ENCODE assay signal across 13 mouse cellular contexts in the genomic region with DNA sequence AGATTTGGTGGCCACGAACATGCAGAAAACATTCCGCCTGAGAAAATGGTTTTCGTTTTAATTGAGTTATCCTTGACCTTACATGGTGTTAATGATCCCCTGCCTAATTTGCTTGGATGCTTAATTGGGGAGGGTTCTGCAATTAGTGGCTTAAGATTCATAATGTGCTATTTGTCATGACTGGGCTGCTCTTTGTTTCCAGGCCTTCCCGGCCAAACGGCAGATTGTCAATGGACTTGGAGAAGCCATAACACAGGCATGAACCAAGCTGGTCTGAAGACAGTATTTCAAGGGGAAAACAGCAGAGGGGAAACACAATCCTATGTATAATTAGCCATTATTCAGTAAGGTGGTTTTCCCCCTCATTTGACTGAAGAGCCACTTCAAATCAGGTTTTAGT.
"Had no signal": no experiment of that assay in that cellular context is flagged by ENCODE, and none has a peak within 500 bp of the region (broad histone marks: within the 10 kb centered on the region; RNA-seq: fewer than 3 reads in every experiment).

No protein-coding gene starts in this region.

- H3K4me1 ChIP-seq: liver, embryonic 13.5 days; stomach, embryonic 15.5 days had no signal

- H3K27ac ChIP-seq: left cerebral cortex, adult 2 months; liver, embryonic 13.5 days; stomach, embryonic 15.5 days had no signal

- H3K27me3 ChIP-seq: liver, embryonic 13.5 days; stomach, embryonic 15.5 days had no signal

- H3K9me3 ChIP-seq: stomach, embryonic 15.5 days had no signal

- H3K9ac ChIP-seq: liver, embryonic 13.5 days; stomach, embryonic 15.5 days had no signal

- H3K4me3 ChIP-seq: left cerebral cortex, adult 2 months; liver, embryonic 13.5 days; stomach, embryonic 15.5 days had no signal

- DNase-seq: kidney, adult 9 months; layer of hippocampus, postnatal 36 days; liver, embryonic 13.5 days; lung, adult 2 months; lung, postnatal 14 days; lung, postnatal 4 days; midbrain, embryonic 14.5 days; right cerebral cortex, postnatal 25 days; spleen, adult 18-20 months; thymus, postnatal 25 days had no signal

- H3K4me2 ChIP-seq: liver, embryonic 13.5 days; midbrain, embryonic 11.5 days; stomach, embryonic 15.5 days had no signal
